Mouse (Mus musculus) stomach, postnatal 0 days (tissue): ENCODE measurements at regions not wholly inside any gene's neighbourhood (a gene's known extent, or its start where the extent isn't known, plus 50 kb on each side); places are given as distances from the start of the nearest gene placed in this dataset.

ENCODE experiments used
- ATAC-seq: fragments of 200-750 bp; cut with Nextera tagmentation; 2 replicates; pipeline ENCODE4 v1.8.0; 2017; ENCODE audit not compliant: low FRiP score, low TSS enrichment
- DNase-seq: peaks from one replicate; pipeline ENCODE4 v3.0.0-alpha.2; 2016; ENCODE audit warnings: low spot score
- H3K27ac ChIP-seq: fragments of 300-500 bp; sonication (generic); replicated peaks from 2 replicates; pipeline ENCODE4 v1.5.1; 2014; ENCODE audit warnings: mild to moderate bottlenecking, control low read depth
- H3K27me3 ChIP-seq: fragments of 300-500 bp; sonication (generic); 2 replicates; pipeline ENCODE4 v1.6.1; 2014; ENCODE audit warnings: low read length; ENCODE audit not compliant: control insufficient read depth, insufficient read depth
- H3K36me3 ChIP-seq: fragments of 300-500 bp; sonication (generic); 2 replicates; pipeline ENCODE4 v1.6.1; 2014; ENCODE audit warnings: low read length, mixed read lengths; ENCODE audit not compliant: control insufficient read depth, insufficient read depth
- H3K4me1 ChIP-seq: fragments of 300-500 bp; sonication (generic); replicated peaks from 2 replicates; pipeline ENCODE4 v1.6.1; 2014; ENCODE audit warnings: antibody characterized with exemption; ENCODE audit not compliant: control insufficient read depth, insufficient read depth
- H3K4me2 ChIP-seq: fragments of 300-500 bp; sonication (generic); replicated peaks from 2 replicates; pipeline ENCODE4 v1.6.1; 2014; ENCODE audit warnings: low read depth, mild to moderate bottlenecking, control low read depth, moderate library complexity
- H3K4me3 ChIP-seq: fragments of 300-500 bp; sonication (generic); 2 replicates; pipeline ENCODE4 v1.5.1; 2014; ENCODE audit warnings: low read depth, low read length, control low read depth
- H3K9ac ChIP-seq: fragments of 300-500 bp; sonication (generic); 2 replicates; pipeline ENCODE4 v1.6.1; 2014; ENCODE audit warnings: mild to moderate bottlenecking, low read length, control low read depth, mixed read lengths
- H3K9me3 ChIP-seq: fragments of 300-500 bp; sonication (generic); 2 replicates; pipeline ENCODE4 v1.6.1; 2016; ENCODE audit warnings: low read length; ENCODE audit not compliant: control insufficient read depth
- CTCF ChIP-seq: IDR thresholded peaks from 2 replicates; pipeline ENCODE4 v1.5.1; 2016; ENCODE audit warnings: antibody characterized with exemption, low read depth, mild to moderate bottlenecking, moderate library complexity
- EP300 ChIP-seq: optimal IDR thresholded peaks from 2 replicates; pipeline ENCODE3; 2016; ENCODE audit warnings: antibody characterized with exemption
- WGBS: fragments of 180-500 bp; shearing (Covaris S2); extraction: QIAGEN DNeasy Blood & Tissue Kit; methylation state at CpG from one replicate; pipeline ENCODE4 v1.1.7; 2014; 5-methylcytosine and 5-hydroxymethylcytosine counted together

GRCm38 (mm10) chr16:93380117-93380516 is 223.7 kb downstream of the Setd4 start:
- Histone ChIP-seq H3K27me3 (no peaks in the 10 kb centered on the region), H3K9ac (no peak overlapping the region), H3K36me3 (no peaks in the 10 kb centered on the region), H3K9me3 (no peaks in the 10 kb centered on the region), H3K27ac (no peak overlapping the region), H3K4me1 (no peaks in the 10 kb centered on the region), H3K4me2 (no peak overlapping the region), H3K4me3 (no peak overlapping the region)
- 57% methylated on average over 4 of the region's 4 CpGs for WGBS
- DNase-seq (no peak), ATAC-seq (no peak)
- TF ChIP-seq CTCF = no peak
- TF ChIP-seq EP300 = no peak

- TF ChIP-seq CTCF = no peak
- no peak for TF ChIP-seq EP300
- H3K27me3 ChIP-seq = no peaks in the 10 kb centered on the region
- H3K9ac ChIP-seq = no peak overlapping the region
- no peaks in the 10 kb centered on the region for H3K4me1 ChIP-seq
- no peak overlapping the region for H3K27ac ChIP-seq
- no peaks in the 10 kb centered on the region for H3K36me3 ChIP-seq
- no peak for ATAC-seq
- WGBS = 51% methylated on average over 6 of the region's 6 CpGs
- no peak overlapping the region for H3K4me3 ChIP-seq
- H3K9me3 ChIP-seq = no peaks in the 10 kb centered on the region
- H3K4me2 ChIP-seq = no peak overlapping the region
- DNase-seq = no peak
These were observed 224.3 kb downstream of the Setd4 start for GRCm38 (mm10) chr16:93379611-93380010.

- no peaks in the 10 kb centered on the region for H3K27me3 ChIP-seq
- H3K4me1 ChIP-seq = peaks cover 4% of the 10 kb centered on the region; the same call in 1 of the 2 replicates
- WGBS = 57% methylated on average over 6 of the region's 6 CpGs
- no peaks in the 10 kb centered on the region for H3K36me3 ChIP-seq
- H3K9me3 ChIP-seq = no peaks in the 10 kb centered on the region
- DNase-seq (peak; percentile 59), ATAC-seq (peak; percentile 47; the same call in 1 of the 2 replicates)
- no peak overlapping the region for H3K4me2 ChIP-seq
- no peak overlapping the region for H3K27ac ChIP-seq
- TF ChIP-seq CTCF (no peak), EP300 (no peak)
- 0 out of 2 replicates have a peak overlapping the region, but pooled peaks have one; percentile 18 for H3K9ac ChIP-seq
- H3K4me3 ChIP-seq = no peak overlapping the region
These were observed 229.2 kb downstream of the Setd4 start for GRCm38 (mm10) chr16:93374669-93375068.

GRCm38 (mm10) chr16:93369766-93370146 is 234.1 kb downstream of the Setd4 start:
- peak; percentile 46; the same call in 1 of the 2 replicates for ATAC-seq
- no peaks in the 10 kb centered on the region for H3K36me3 ChIP-seq
- H3K9me3 ChIP-seq = no peaks in the 10 kb centered on the region
- 42% methylated on average over 10 of the region's 10 CpGs for WGBS
- DNase-seq = peak; percentile 52
- no peak overlapping the region for H3K27ac ChIP-seq
- no peak overlapping the region for H3K4me2 ChIP-seq
- no peaks in the 10 kb centered on the region for H3K27me3 ChIP-seq
- no peak overlapping the region for H3K9ac ChIP-seq
- peaks cover 4% of the 10 kb centered on the region; the same call in 1 of the 2 replicates for H3K4me1 ChIP-seq
- TF ChIP-seq EP300 = no peak
- no peak for TF ChIP-seq CTCF
- H3K4me3 ChIP-seq = no peak overlapping the region

- Histone ChIP-seq H3K36me3 (no peaks in the 10 kb centered on the region), H3K4me3 (no peak overlapping the region), H3K9ac (no peak overlapping the region), H3K27ac (peak overlapping the region; percentile 53; the same call in 1 of the 2 replicates), H3K27me3 (no peaks in the 10 kb centered on the region), H3K9me3 (no peaks in the 10 kb centered on the region), H3K4me1 (peaks cover 4% of the 10 kb centered on the region; the same call in 1 of the 2 replicates), H3K4me2 (no peak overlapping the region)
- TF ChIP-seq CTCF (no peak), EP300 (no peak)
- DNase-seq (peak; percentile 49), ATAC-seq (peak; percentile 38)
- WGBS = 44% methylated on average over 21 of the region's 21 CpGs
These were observed 234.8 kb downstream of the Setd4 start for GRCm38 (mm10) chr16:93368824-93369765.

GRCm38 (mm10) chr16:93367995-93368394 is 235.9 kb downstream of the Setd4 start:
- Histone ChIP-seq H3K27ac (no peak overlapping the region), H3K9me3 (no peaks in the 10 kb centered on the region), H3K4me2 (no peak overlapping the region), H3K4me1 (peaks cover 4% of the 10 kb centered on the region; the same call in 1 of the 2 replicates), H3K4me3 (no peak overlapping the region), H3K36me3 (no peaks in the 10 kb centered on the region), H3K9ac (no peak overlapping the region), H3K27me3 (no peaks in the 10 kb centered on the region)
- no peak for ATAC-seq
- DNase-seq = no peak
- TF ChIP-seq CTCF (no peak), EP300 (no peak)
- WGBS = 65% methylated on average over 6 of the region's 6 CpGs
